Mouse (Mus musculus): ENCODE measurements around the gene Gga1.

- TF ChIP-seq CTCF (IDR thresholded peaks at IDR 0.05): no peak
- TF ChIP-seq EP300 (IDR thresholded peaks at IDR 0.05; ENCODE audit: insufficient read depth, low read depth, low read length): no peak
Measured at GRCm38 (mm10) chr15:78898507-78899001, 21.6 kb downstream of the Gga1 start.

Measured in heart, adult 2 months (tissue).